Mouse (Mus musculus) G1E (cell line): ENCODE measurements around the gene E130218I03Rik. TPM values are rescaled to one million over a fixed set of nuclear protein-coding genes. Genes with fewer than 3 reads are reported as not detected.

ENCODE experiments used
- ATAC-seq: 2 replicates; pipeline ENCODE4 v1.8.0; 2016; ENCODE audit warnings: mild to moderate bottlenecking; ENCODE audit not compliant: insufficient number of reproducible peaks, poor library complexity, low FRiP score, severe bottlenecking; ENCODE audit errors: extremely low read depth
- DNase-seq: peaks from one replicate; pipeline ENCODE4 v3.0.0; 2012; ENCODE audit warnings: low spot score
- H3K27me3 ChIP-seq: 2 replicates; pipeline ENCODE4 v1.6.1; 2012; ENCODE audit warnings: mild to moderate bottlenecking, low read length, inconsistent platforms; ENCODE audit not compliant: insufficient read depth
- H3K36me3 ChIP-seq: replicated peaks from 2 replicates; pipeline ENCODE3; 2012; ENCODE audit warnings: mild to moderate bottlenecking, inconsistent platforms
- H3K4me1 ChIP-seq: 2 replicates; pipeline ENCODE4 v1.6.1; 2012; ENCODE audit warnings: low read depth, low read length, inconsistent platforms, mixed read lengths; ENCODE audit not compliant: insufficient read depth
- H3K4me3 ChIP-seq: 2 replicates; pipeline ENCODE4 v1.5.1; 2012; ENCODE audit warnings: low read depth, mild to moderate bottlenecking, inconsistent platforms, low read length, moderate library complexity, mixed read lengths
- H3K9me3 ChIP-seq: replicated peaks from 2 replicates; pipeline ENCODE4 v1.6.1; 2012; ENCODE audit warnings: inconsistent platforms
- CTCF ChIP-seq: IDR thresholded peaks from 2 replicates; pipeline ENCODE4 v1.5.1; 2012; ENCODE audit warnings: low read depth, low read length, inconsistent platforms, mixed read lengths
- GATA1 ChIP-seq: IDR thresholded peaks from 2 replicates; pipeline ENCODE4 v1.6.1; 2012; ENCODE audit warnings: borderline replicate concordance, low read length, inconsistent platforms, mixed read lengths
- GATA2 ChIP-seq: IDR thresholded peaks from 2 replicates; pipeline ENCODE4 v1.6.1; 2012; ENCODE audit warnings: low read depth, low read length, inconsistent platforms, borderline replicate concordance
- POLR2AphosphoS5 ChIP-seq: IDR thresholded peaks from 2 replicates; pipeline ENCODE4 v1.6.1; 2012; ENCODE audit warnings: low read depth, low read length, inconsistent platforms; ENCODE audit not compliant: insufficient replicate concordance
- TAL1 ChIP-seq: conservative IDR thresholded peaks from 2 replicates; pipeline ENCODE4 v1.6.1; 2012; ENCODE audit warnings: low read depth, low read length, inconsistent platforms, mixed read lengths
- polyA plus RNA-seq: library from polyadenylated mRNA; stranded (reverse); fragments of >175 nt; gene quantifications from 2 replicates; pipeline ENCODE4 v1.2.3, GENCODE M21; 2012
- total RNA-seq, 2 experiments: library from RNA; stranded (forward) in 1 of 2; stranded (reverse) in 1 of 2; fragments of 200-1000 nt in 1 of 2; fragments of >200 nt in 1 of 2; fragmentation: Nextera tagmentation in 1 of 2; gene quantifications; 2 replicates each; pipeline ENCODE4 v1.2.3; 2014 to 2017

E130218I03Rik gene
- total and polyA plus RNA-seq, 3 experiments: 0.11 to 0.16 TPM; not detected in 1

- no peak for ATAC-seq
Observed at GRCm38 (mm10) chr4:134227194-134227593, 16.3 kb upstream of the E130218I03Rik start, which contains the start of gene Catsper4. TSS of gene Catsper4 (minus strand) at chr4:134227383.

GRCm38 (mm10) chr4:134230431-134230830, 13.0 kb upstream of the E130218I03Rik start:
- DNase-seq: no peak
- no peak for TF ChIP-seq GATA2
- no peak for TF ChIP-seq GATA1
- no peak for TF ChIP-seq POLR2AphosphoS5
- no peak for TF ChIP-seq TAL1
- TF ChIP-seq CTCF: no peak
- ATAC-seq: no peak
- Histone ChIP-seq H3K9me3 (no peaks in the 10 kb centered on the region), H3K4me1 (peaks cover 18% of the 10 kb centered on the region), H3K36me3 (no peaks in the 10 kb centered on the region), H3K4me3 (no peak overlapping the region), H3K27me3 (peaks cover 72% of the 10 kb centered on the region)

More at GRCm38 (mm10) chr4:134227194-134227593, 16.3 kb upstream of the E130218I03Rik start, which contains the start of gene Catsper4:
- Histone ChIP-seq H3K4me1 (peaks cover 47% of the 10 kb centered on the region), H3K4me3 (no peak within 1 kb of the TSS), H3K9me3 (no peaks in the 10 kb centered on the region), H3K36me3 (no peaks in the 10 kb centered on the region), H3K27me3 (peaks cover 42% of the 10 kb centered on the region)
- no peak for DNase-seq
- TF ChIP-seq GATA1: no peak
- no peak for TF ChIP-seq GATA2
- TF ChIP-seq TAL1: no peak
- no peak for TF ChIP-seq CTCF
- no peak for TF ChIP-seq POLR2AphosphoS5

GRCm38 (mm10) chr4:134234876-134235275, 8.6 kb upstream of the E130218I03Rik start:
- Histone ChIP-seq H3K4me3 (no peak overlapping the region), H3K9me3 (no peaks in the 10 kb centered on the region), H3K27me3 (peaks cover 76% of the 10 kb centered on the region), H3K4me1 (peaks cover 20% of the 10 kb centered on the region), H3K36me3 (no peaks in the 10 kb centered on the region)
- ATAC-seq (no peak), DNase-seq (no peak)
- TF ChIP-seq TAL1: no peak

GRCm38 (mm10) chr4:134237582-134238278, 5.7 kb upstream of the E130218I03Rik start:
- ATAC-seq: no peak
- peaks cover 18% of the 10 kb centered on the region for H3K4me1 ChIP-seq
- TF ChIP-seq GATA2: no peak
- TF ChIP-seq CTCF: no peak
- TF ChIP-seq TAL1: no peak
- TF ChIP-seq POLR2AphosphoS5: no peak
- TF ChIP-seq GATA1: no peak

GRCm38 (mm10) chr4:134238279-134238651, 5.2 kb upstream of the E130218I03Rik start, which contains the start of gene Cnksr1:
TSS of gene Cnksr1 (minus strand) at chr4:134238399.
- ATAC-seq (no peak), DNase-seq (no peak)
- H3K27me3 ChIP-seq: peaks cover 54% of the 10 kb centered on the region
- no peak within 1 kb of the TSS for H3K4me3 ChIP-seq
- H3K36me3 ChIP-seq: peaks cover 6% of the 10 kb centered on the region
- TF ChIP-seq CTCF (no peak), GATA2 (no peak), TAL1 (no peak), POLR2AphosphoS5 (no peak), GATA1 (no peak)
- no peaks in the 10 kb centered on the region for H3K9me3 ChIP-seq
- peaks cover 18% of the 10 kb centered on the region for H3K4me1 ChIP-seq

More at GRCm38 (mm10) chr4:134237582-134238278, 5.7 kb upstream of the E130218I03Rik start:
- H3K9me3 ChIP-seq: no peaks in the 10 kb centered on the region
- peaks cover 59% of the 10 kb centered on the region for H3K27me3 ChIP-seq
- no peak overlapping the region for H3K4me3 ChIP-seq
- no peak for DNase-seq
- peaks cover 3% of the 10 kb centered on the region for H3K36me3 ChIP-seq

GRCm38 (mm10) chr4:134238686-134239085, 4.8 kb upstream of the E130218I03Rik start:
- no peak overlapping the region for H3K4me3 ChIP-seq
- no peak for TF ChIP-seq CTCF
- TF ChIP-seq TAL1: no peak
- no peak for TF ChIP-seq GATA1
- no peak for TF ChIP-seq GATA2
- H3K36me3 ChIP-seq: peaks cover 10% of the 10 kb centered on the region
- H3K9me3 ChIP-seq: no peaks in the 10 kb centered on the region
- ATAC-seq: no peak
- H3K4me1 ChIP-seq: peaks cover 22% of the 10 kb centered on the region
- DNase-seq: no peak
- peaks cover 50% of the 10 kb centered on the region for H3K27me3 ChIP-seq
